Comparison of ENCODE assay signal across 23 mouse cellular contexts in the genomic region with DNA sequence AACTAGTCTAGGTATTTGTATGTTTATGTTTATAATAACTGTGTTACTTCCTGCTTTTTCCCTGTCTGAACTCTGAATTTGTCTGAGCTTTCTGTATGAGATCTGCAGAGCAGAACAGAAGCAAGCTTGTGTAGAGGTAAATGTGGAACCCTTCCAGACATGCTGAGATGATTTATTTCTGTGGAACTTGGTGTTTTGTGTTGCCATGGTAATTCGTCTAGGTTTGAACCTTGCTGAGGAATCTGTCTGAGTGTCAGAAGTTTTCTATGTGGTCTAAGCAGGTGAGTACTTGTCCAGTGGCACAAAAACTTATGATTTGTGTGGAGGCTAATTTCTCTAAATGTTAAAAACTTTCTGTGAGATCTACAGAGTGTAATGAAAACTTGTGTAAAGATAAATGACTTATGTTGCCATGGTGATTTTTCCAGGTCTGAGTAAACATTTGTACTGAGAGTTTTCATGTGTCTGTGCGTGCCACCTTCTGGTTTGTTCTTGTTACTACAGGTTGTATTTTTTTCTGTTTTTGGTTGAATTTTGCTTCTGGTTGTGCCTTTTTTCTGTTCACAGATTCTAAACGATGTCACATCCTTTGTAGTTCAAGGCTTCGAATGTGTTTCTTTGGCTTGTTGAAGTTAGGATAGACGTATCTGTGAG. TPM values are rescaled to one million over a fixed set of nuclear protein-coding genes. Genes with fewer than 3 reads are reported as not detected.
DNase-seq lines count a peak whose midpoint lies in the region; ATAC-seq lines count a peak whose summit lies in the region.
"Had no signal": no experiment of that assay in that cellular context is flagged by ENCODE, and none has a peak within 500 bp of the region (broad histone marks: within the 10 kb centered on the region; RNA-seq: fewer than 3 reads in every experiment).

No protein-coding gene starts in this region.

- DNase-seq in embryonic facial prominence, embryonic 14.5 days (ENCODE audit: low spot score): peak; percentile 29
- no peak for DNase-seq in embryonic facial prominence, embryonic 10.5 days (ENCODE audit: low spot score)
- peak; percentile 19 to 79 for DNase-seq in left cerebral cortex, postnatal 14 days (ENCODE audit: low spot score in 2 of 2)
- DNase-seq in left cerebral cortex, postnatal 36 days (ENCODE audit: low spot score in 2 of 2): no peak
- DNase-seq in ES-CJ7 (ENCODE audit: low read depth, low spot score): peak; percentile 23
- DNase-seq in fibroblast of lung, adult 2 months (ENCODE audit: low read depth): peak; percentile 40
- no peak for DNase-seq in T-cell, adult 2 months (ENCODE audit: low spot score)
- no peak for DNase-seq in gastrocnemius, adult 8-10 months (ENCODE audit: low spot score in 2 of 2)
- DNase-seq: adrenal gland, postnatal 25 days; B cell, adult 2 months; cerebellum, adult 11-12 months; gastrocnemius, adult 2 months; kidney, adult 18-20 months; lung, postnatal 10 days; thymus, postnatal 36 days had no signal

- H3K36me3 ChIP-seq in embryonic facial prominence, embryonic 14.5 days (ENCODE audit: control insufficient read depth, insufficient read depth, low read length): no peaks in the 10 kb centered on the region
- H3K36me3 ChIP-seq in embryonic facial prominence, embryonic 10.5 days (replicated peaks): no peaks in the 10 kb centered on the region
- H3K36me3 ChIP-seq: forebrain, embryonic 10.5 days; heart, embryonic 12.5 days; hindbrain, embryonic 10.5 days; neural tube, embryonic 13.5 days had no signal

- no peak overlapping the region for H3K27ac ChIP-seq in embryonic facial prominence, embryonic 14.5 days (replicated peaks; ENCODE audit: low read depth, low read length)
- H3K27ac ChIP-seq in embryonic facial prominence, embryonic 10.5 days (replicated peaks): no peak overlapping the region
- H3K27ac ChIP-seq: forebrain, embryonic 10.5 days; gastrocnemius, adult 2 months; hindbrain, embryonic 10.5 days; neural tube, embryonic 13.5 days had no signal

- 84% methylated on average over 5 of the region's 5 CpGs for WGBS in embryonic facial prominence, embryonic 14.5 days
- WGBS in embryonic facial prominence, embryonic 10.5 days: 81% methylated on average over 5 of the region's 5 CpGs

- no peaks in the 10 kb centered on the region for H3K27me3 ChIP-seq in embryonic facial prominence, embryonic 14.5 days (replicated peaks; ENCODE audit: control insufficient read depth, insufficient read depth, low read length)
- no peaks in the 10 kb centered on the region for H3K27me3 ChIP-seq in embryonic facial prominence, embryonic 10.5 days (replicated peaks; ENCODE audit: low read depth, poor library complexity, severe bottlenecking)
- H3K27me3 ChIP-seq: heart, embryonic 12.5 days; neural tube, embryonic 13.5 days had no signal

- intact Hi-C loops in left cerebral cortex, postnatal 14 days (cut with DNase I): loop anchor here (2.0 kb wide), 1 partner anchor 919 kb away; no protein-coding TSS in a partner anchor
- intact Hi-C loops in left cerebral cortex, postnatal 36 days (cut with DNase I): loop anchor here (5.0 kb wide), 1 partner anchor 919 kb away; no protein-coding TSS in a partner anchor

- H3K4me1 ChIP-seq in embryonic facial prominence, embryonic 14.5 days (ENCODE audit: control insufficient read depth, insufficient read depth, low read length): no peaks in the 10 kb centered on the region
- H3K4me1 ChIP-seq in embryonic facial prominence, embryonic 10.5 days: no peaks in the 10 kb centered on the region
- H3K4me1 ChIP-seq: forebrain, embryonic 10.5 days; heart, embryonic 12.5 days; hindbrain, embryonic 10.5 days; neural tube, embryonic 13.5 days had no signal

- no peak overlapping the region for H3K4me3 ChIP-seq in embryonic facial prominence, embryonic 14.5 days (ENCODE audit: low read depth, low read length)
- no peak overlapping the region for H3K4me3 ChIP-seq in embryonic facial prominence, embryonic 10.5 days
- H3K4me3 ChIP-seq: forebrain, embryonic 10.5 days; gastrocnemius, adult 2 months; heart, embryonic 12.5 days; hindbrain, embryonic 10.5 days; neural tube, embryonic 13.5 days had no signal

- no peak overlapping the region for H3K9ac ChIP-seq in embryonic facial prominence, embryonic 14.5 days (ENCODE audit: low read depth, low read length)
- H3K9ac ChIP-seq: heart, embryonic 12.5 days; neural tube, embryonic 13.5 days had no signal

- no peaks in the 10 kb centered on the region for H3K9me3 ChIP-seq in embryonic facial prominence, embryonic 14.5 days (ENCODE audit: control insufficient read depth, low read length)
- H3K9me3 ChIP-seq in embryonic facial prominence, embryonic 10.5 days: peaks cover 14% of the 10 kb centered on the region
- H3K9me3 ChIP-seq: neural tube, embryonic 13.5 days had no signal

- no peak overlapping the region for H3K4me2 ChIP-seq in embryonic facial prominence, embryonic 14.5 days (ENCODE audit: low read depth, low read length)
- H3K4me2 ChIP-seq: heart, embryonic 12.5 days; liver, embryonic 11.5 days; midbrain, embryonic 11.5 days; neural tube, embryonic 13.5 days had no signal

- no peak for ATAC-seq in embryonic facial prominence, embryonic 14.5 days (ENCODE audit: low read depth)

RNA-seq across cellular contexts. Expression of a gene that starts 21.6 kb away (rescaled TPM):
- polyA plus RNA-seq in embryonic facial prominence, embryonic 14.5 days (2014; fragmentation: Nextera tagmentation; extraction: Ambion mirVana): not detected in 2 replicates
- not detected in 2 replicates for polyA plus RNA-seq in embryonic facial prominence, embryonic 10.5 days (2016; fragmentation: Nextera tagmentation; extraction: Ambion mirVana)
- total RNA-seq in left cerebral cortex, postnatal 14 days (2021): not detected
- not detected for total RNA-seq in left cerebral cortex, postnatal 36 days (2021)
- not detected for total RNA-seq in gastrocnemius, adult 8-10 months (2022)
- total RNA-seq: adrenal gland, postnatal 25 days; gastrocnemius, adult 2 months; layer of hippocampus, adult 8-10 months had no signal
- polyA plus RNA-seq: cortical plate, adult 2 months; forebrain, embryonic 10.5 days; heart, embryonic 12.5 days; hindbrain, embryonic 10.5 days; liver, embryonic 11.5 days; midbrain, embryonic 11.5 days; neural tube, embryonic 13.5 days had no signal

Comparison
In these comparisons a context has a peak if more than half of its experiments do, and no peak if none do; other contexts are left out.
1. DNase-seq: peak in embryonic facial prominence, embryonic 14.5 days (single experiment), left cerebral cortex, postnatal 14 days (2 of 2), ES-CJ7 (single experiment) and fibroblast of lung, adult 2 months (single experiment); none in embryonic facial prominence, embryonic 10.5 days (single experiment), left cerebral cortex, postnatal 36 days (0 of 2), T-cell, adult 2 months (single experiment) and gastrocnemius, adult 8-10 months (0 of 2).